Comparison of ENCODE assay signal across 8 mouse cellular contexts in genomic region chr11:101985990-101986389, GRCm38 (mm10). TPM values are rescaled to one million over a fixed set of nuclear protein-coding genes. Genes with fewer than 3 reads are reported as not detected.
DNase-seq lines count a peak whose midpoint lies in the region; ATAC-seq and TF ChIP-seq lines count a peak whose summit lies in the region.

No protein-coding gene starts in this region.

- no peaks in the 10 kb centered on the region for H3K36me3 ChIP-seq in liver, embryonic 14.5 days (replicated peaks; ENCODE audit: control insufficient read depth, insufficient read depth, low read depth)

- no peak overlapping the region for H3K4me3 ChIP-seq in liver, embryonic 14.5 days (ENCODE audit: insufficient read depth in 1 of 2, low read depth in 2 of 2, low read length in 2 of 2)

- no peak overlapping the region for H3K4me2 ChIP-seq in liver, embryonic 14.5 days (ENCODE audit: low read depth)

- DNase-seq in 3134 (ENCODE audit: extremely low read depth, insufficient read length, low spot score) (peak; percentile 64), ZHBTc4 (ENCODE audit: low read depth, low spot score) (peak; percentile 89)
- DNase-seq in embryo, embryonic 10.5 days (ENCODE audit: low spot score) = peak; percentile 94
- peak; percentile 91 for DNase-seq in kidney, postnatal 14 days
- DNase-seq in liver, embryonic 14.5 days (ENCODE audit: low read depth in 3 of 3, low spot score in 3 of 3) = peak; percentile 52 to 53 (median 52)
- peak; percentile 65 for DNase-seq in ovary, adult 18-20 months (ENCODE audit: low spot score)
- peak; percentile 15 to 17 for DNase-seq in thymus, adult 18-20 months

- no peak overlapping the region for H3K9ac ChIP-seq in liver, embryonic 14.5 days (replicated peaks)

- peaks cover 4 to 9% of the 10 kb centered on the region in 2 experiments for H3K4me1 ChIP-seq in liver, embryonic 14.5 days (replicated peaks; ENCODE audit: control insufficient read depth in 2 of 2, insufficient read depth in 2 of 2, low read length in 1 of 2)

- no peak for TF ChIP-seq EP300 in liver, embryonic 14.5 days (IDR thresholded peaks at IDR 0.05; ENCODE audit: low read depth)

- peak; percentile 93 for TF ChIP-seq CTCF in liver, embryonic 14.5 days (IDR thresholded peaks at IDR 0.05; ENCODE audit: low read depth)

- H3K27ac ChIP-seq in liver, embryonic 14.5 days = no peak overlapping the region

- H3K27me3 ChIP-seq in liver, embryonic 14.5 days (ENCODE audit: control insufficient read depth, insufficient read depth, low read length) = peaks cover 13% of the 10 kb centered on the region

- no peaks in the 10 kb centered on the region for H3K9me3 ChIP-seq in liver, embryonic 14.5 days (ENCODE audit: control insufficient read depth, low read length)

- ATAC-seq in granulocyte monocyte progenitor cell, adult 5-6 weeks (replicated peaks; ENCODE audit: poor library complexity, severe bottlenecking) = peak; percentile 36
- no peak for ATAC-seq in liver, embryonic 14.5 days (ENCODE audit: insufficient read depth)

- WGBS in liver, embryonic 14.5 days (ENCODE audit: insufficient replicate concordance) = 9% methylated on average over 10 of the region's 10 CpGs

RNA-seq across cellular contexts. Expression of gene Dusp3, which starts 0.8 kb away (rescaled TPM):
- 3.9 and 4.3 TPM in 2 replicates for total RNA-seq in granulocyte monocyte progenitor cell, adult 5-6 weeks (2014; fragmentation: Nextera tagmentation)
- total RNA-seq in granulocyte monocyte progenitor cell, adult 5-6 weeks (2017) = 0.95 and 1.1 TPM in 2 replicates
- polyA plus RNA-seq in liver, embryonic 14.5 days (2012; rRNA removed) = 3.3 and 4.8 TPM in 2 replicates
- 6.3 and 7.2 TPM in 2 replicates for polyA plus RNA-seq in liver, embryonic 14.5 days (2014; fragmentation: Nextera tagmentation; extraction: Ambion mirVana)

RNA-seq across cellular contexts. Expression of gene Cfap97d1, which starts 1.9 kb away (rescaled TPM):
- not detected in 2 replicates for total RNA-seq in granulocyte monocyte progenitor cell, adult 5-6 weeks (2014; fragmentation: Nextera tagmentation)
- total RNA-seq in granulocyte monocyte progenitor cell, adult 5-6 weeks (2017) = not detected in 2 replicates
- not detected in 2 replicates for polyA plus RNA-seq in liver, embryonic 14.5 days (2012; rRNA removed)
- polyA plus RNA-seq in liver, embryonic 14.5 days (2014; fragmentation: Nextera tagmentation; extraction: Ambion mirVana) = not detected in 2 replicates

RNA-seq across cellular contexts. Expression of gene Sost, which starts 19.2 kb away (rescaled TPM):
- not detected in 2 replicates for total RNA-seq in granulocyte monocyte progenitor cell, adult 5-6 weeks (2014; fragmentation: Nextera tagmentation)
- not detected in 2 replicates for total RNA-seq in granulocyte monocyte progenitor cell, adult 5-6 weeks (2017)
- 0.04 and 0.12 TPM in 2 replicates for polyA plus RNA-seq in liver, embryonic 14.5 days (2012; rRNA removed)
- not detected in 2 replicates for polyA plus RNA-seq in liver, embryonic 14.5 days (2014; fragmentation: Nextera tagmentation; extraction: Ambion mirVana)

RNA-seq across cellular contexts. Expression of gene Mpp3, which starts 42.3 kb away (rescaled TPM):
- not detected in 2 replicates for total RNA-seq in granulocyte monocyte progenitor cell, adult 5-6 weeks (2014; fragmentation: Nextera tagmentation)
- total RNA-seq in granulocyte monocyte progenitor cell, adult 5-6 weeks (2017) = not detected in 2 replicates
- 0.21 and 0.27 TPM in 2 replicates for polyA plus RNA-seq in liver, embryonic 14.5 days (2012; rRNA removed)
- polyA plus RNA-seq in liver, embryonic 14.5 days (2014; fragmentation: Nextera tagmentation; extraction: Ambion mirVana) = not detected in 2 replicates

RNA-seq across cellular contexts. Expression of gene Cd300lg, which starts 55.3 kb away (rescaled TPM):
- 0.26 and 1.1 TPM in 2 replicates for total RNA-seq in granulocyte monocyte progenitor cell, adult 5-6 weeks (2014; fragmentation: Nextera tagmentation)
- 0.36 and 2.0 TPM in 2 replicates for total RNA-seq in granulocyte monocyte progenitor cell, adult 5-6 weeks (2017)
- 0.29 and 0.38 TPM in 2 replicates for polyA plus RNA-seq in liver, embryonic 14.5 days (2012; rRNA removed)
- 0.56 and 0.59 TPM in 2 replicates for polyA plus RNA-seq in liver, embryonic 14.5 days (2014; fragmentation: Nextera tagmentation; extraction: Ambion mirVana)

Comparison
In these comparisons a context has a peak if more than half of its experiments do, and no peak if none do; other contexts are left out.
1. DNase-seq: peak in every context shown above with its lines; median percentile 94 in embryo, embryonic 10.5 days; 91 in kidney, postnatal 14 days; 89 in ZHBTc4; 65 in ovary, adult 18-20 months; 64 in 3134; 52 in liver, embryonic 14.5 days; 16 in thymus, adult 18-20 months.